ENCODE assay signal across 10 mouse cellular contexts in genomic region chr1:156614710-156615109, GRCm38 (mm10). TPM values are rescaled to one million over a fixed set of nuclear protein-coding genes. Genes with fewer than 3 reads are reported as not detected.
A peak's percentile ranks its signal among the peaks of the same experiment; 100 is the strongest.
DNase-seq lines count a peak whose midpoint lies in the region; ATAC-seq and TF ChIP-seq lines count a peak whose summit lies in the region.
"Had no signal": no experiment of that assay in that cellular context is flagged by ENCODE, and none has a peak within 500 bp of the region (broad histone marks: within the 10 kb centered on the region; RNA-seq: fewer than 3 reads in every experiment).

No protein-coding gene starts in this region.

- H3K36me3 ChIP-seq in kidney, embryonic 16.5 days (ENCODE audit: insufficient read depth, low read length): no peaks in the 10 kb centered on the region
- 0 out of 2 replicates have a peak, but pooled peaks cover 5% of the 10 kb centered on the region for H3K36me3 ChIP-seq in liver, embryonic 12.5 days

- WGBS in kidney, embryonic 16.5 days: 86% methylated on average over 1 of the region's 1 CpGs
- 60% methylated on average over 1 of the region's 1 CpGs for WGBS in liver, embryonic 12.5 days (ENCODE audit: insufficient replicate concordance)
- WGBS in cerebellum, adult 2 months: 91% methylated on average over 1 of the region's 1 CpGs

- 0 out of 2 replicates have a peak overlapping the region, but pooled peaks have one; percentile 46 for H3K4me2 ChIP-seq in kidney, embryonic 16.5 days (replicated peaks; ENCODE audit: low read depth, low read length)
- H3K4me2 ChIP-seq in liver, embryonic 12.5 days: peak overlapping the region; percentile 92; the same call in 1 of the 2 replicates

- H3K9me3 ChIP-seq in kidney, embryonic 16.5 days (ENCODE audit: low read length): no peaks in the 10 kb centered on the region
- H3K9me3 ChIP-seq in liver, embryonic 12.5 days (replicated peaks): no peaks in the 10 kb centered on the region
- H3K9me3 ChIP-seq: limb, embryonic 12.5 days had no signal

- no peak for TF ChIP-seq POLR2A in cerebellum, adult 2 months (IDR thresholded peaks at IDR 0.05; ENCODE audit: borderline replicate concordance, insufficient read depth, low read length)

- no peak overlapping the region for H3K4me3 ChIP-seq in kidney, embryonic 16.5 days (ENCODE audit: low read length)
- no peak overlapping the region for H3K4me3 ChIP-seq in liver, embryonic 12.5 days
- no peak overlapping the region for H3K4me3 ChIP-seq in cerebellum, adult 2 months (replicated peaks; ENCODE audit: insufficient read depth, low read depth, low read length)
- H3K4me3 ChIP-seq: limb, embryonic 12.5 days had no signal

- H3K27me3 ChIP-seq in kidney, embryonic 16.5 days (ENCODE audit: insufficient read depth, low read length): no peaks in the 10 kb centered on the region
- no peaks in the 10 kb centered on the region for H3K27me3 ChIP-seq in liver, embryonic 12.5 days (replicated peaks)
- no peaks in the 10 kb centered on the region for H3K27me3 ChIP-seq in cerebellum, adult 2 months (ENCODE audit: control insufficient read depth, insufficient read depth, low read length)
- H3K27me3 ChIP-seq: limb, embryonic 12.5 days had no signal

- no peak for TF ChIP-seq CTCF in cerebellum, adult 2 months (IDR thresholded peaks at IDR 0.05; ENCODE audit: borderline replicate concordance, insufficient read depth, low read depth, low read length)

- peak; percentile 23 for DNase-seq in embryo, embryonic 11 days
- no peak for DNase-seq in embryo, embryonic 10 days (ENCODE audit: low spot score)
- no peak for DNase-seq in kidney, adult 8-10 months
- peak; percentile 75 for DNase-seq in 416B (ENCODE audit: low read depth)
- no peak for DNase-seq in urinary bladder, adult 18-20 months (ENCODE audit: low spot score in 2 of 2)
- DNase-seq in cerebellum, adult 2 months: no peak
- DNase-seq: thymus, adult 2 months had no signal

- H3K27ac ChIP-seq in kidney, embryonic 16.5 days (ENCODE audit: low read length): no peak overlapping the region
- H3K27ac ChIP-seq in liver, embryonic 12.5 days: no peak overlapping the region
- H3K27ac ChIP-seq in cerebellum, adult 2 months (ENCODE audit: insufficient read depth, low read length): no peak overlapping the region

- peaks cover 38% of the 10 kb centered on the region for H3K4me1 ChIP-seq in kidney, embryonic 16.5 days (ENCODE audit: insufficient read depth, low read length)
- H3K4me1 ChIP-seq in liver, embryonic 12.5 days: peaks cover 70% of the 10 kb centered on the region
- peaks cover 14% of the 10 kb centered on the region; the same call in 1 of the 2 replicates for H3K4me1 ChIP-seq in cerebellum, adult 2 months (ENCODE audit: control insufficient read depth, insufficient read depth, low read length)

- H3K9ac ChIP-seq in kidney, embryonic 16.5 days (replicated peaks; ENCODE audit: low read length): no peak overlapping the region
- no peak overlapping the region for H3K9ac ChIP-seq in liver, embryonic 12.5 days
- H3K9ac ChIP-seq: limb, embryonic 12.5 days had no signal

- no peak for ATAC-seq in kidney, embryonic 16.5 days (ENCODE audit: low FRiP score, low TSS enrichment)
- ATAC-seq in liver, embryonic 12.5 days: no peak

RNA-seq across cellular contexts. Expression of gene Abl2, which starts 56.1 kb away (rescaled TPM):
- polyA plus RNA-seq in kidney, embryonic 16.5 days (2015; fragmentation: Nextera tagmentation; extraction: Ambion mirVana): 4.0 and 5.0 TPM in 2 replicates
- 2.4 and 2.5 TPM in 2 replicates for polyA plus RNA-seq in liver, embryonic 12.5 days (2016; fragmentation: Nextera tagmentation; extraction: Ambion mirVana)
- 16.4 and 17.2 TPM in 2 replicates for polyA plus RNA-seq in cerebellum, adult 2 months (2012; rRNA removed)

RNA-seq across cellular contexts. Expression of gene Tor3a, which starts 59.4 kb away (rescaled TPM):
- polyA plus RNA-seq in kidney, embryonic 16.5 days (2015; fragmentation: Nextera tagmentation; extraction: Ambion mirVana): 19.5 and 19.6 TPM in 2 replicates
- polyA plus RNA-seq in liver, embryonic 12.5 days (2016; fragmentation: Nextera tagmentation; extraction: Ambion mirVana): 2.9 and 3.3 TPM in 2 replicates
- 6.1 and 6.5 TPM in 2 replicates for polyA plus RNA-seq in cerebellum, adult 2 months (2012; rRNA removed)

Comparison
In these comparisons a context has a peak if more than half of its experiments do, and no peak if none do; other contexts are left out.
1. DNase-seq: peak in embryo, embryonic 11 days (single experiment) and 416B (single experiment); none in embryo, embryonic 10 days (single experiment), kidney, adult 8-10 months (0 of 2), urinary bladder, adult 18-20 months (0 of 2) and cerebellum, adult 2 months (0 of 2).